Mouse (Mus musculus) brain, embryonic 14.5 days (tissue): ENCODE results near the gene Gatc.

Experiments
- CTCF ChIP-seq: fragments of 200-500 bp; IDR thresholded peaks from 2 replicates; pipeline ENCODE4 v1.5.1; 2012; ENCODE audit warnings: inconsistent platforms, mild to moderate bottlenecking, moderate library complexity, borderline replicate concordance; ENCODE audit not compliant: insufficient read depth, insufficient read length; ENCODE audit errors: extremely low read depth
- POLR2A ChIP-seq: fragments of 200-500 bp; IDR thresholded peaks from 2 replicates; pipeline ENCODE4 v1.6.1; 2012; ENCODE audit warnings: mild to moderate bottlenecking, inconsistent platforms, borderline replicate concordance; ENCODE audit not compliant: poor library complexity, insufficient read depth, insufficient read length, severe bottlenecking; ENCODE audit errors: extremely low read depth

DNA sequence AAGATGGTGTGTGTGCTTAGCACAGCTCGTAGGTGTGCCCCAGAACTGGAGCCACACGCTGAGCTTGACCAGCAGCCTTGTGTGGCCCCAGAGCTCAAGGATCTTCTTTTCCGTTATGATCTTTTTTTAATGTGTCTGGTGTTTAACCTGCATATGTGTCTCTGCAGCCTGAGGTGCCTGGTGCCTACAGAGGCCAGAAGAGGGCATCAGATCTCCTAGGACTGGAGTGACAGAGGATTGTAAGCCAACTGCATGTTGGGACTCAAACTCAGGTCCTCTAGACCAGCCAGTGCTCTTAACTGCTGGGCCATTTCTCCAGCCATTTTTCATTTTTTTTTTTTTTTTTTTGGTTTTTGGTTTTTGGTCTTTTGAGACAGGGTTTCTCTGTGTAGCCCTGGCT lies 56.2 kb downstream of the Gatc start:
- no peak for TF ChIP-seq POLR2A
- TF ChIP-seq CTCF, result peak; percentile 33; the same call in 1 of the 2 replicates
